ENCODE assay signal across 8 mouse cellular contexts in the genomic region with DNA sequence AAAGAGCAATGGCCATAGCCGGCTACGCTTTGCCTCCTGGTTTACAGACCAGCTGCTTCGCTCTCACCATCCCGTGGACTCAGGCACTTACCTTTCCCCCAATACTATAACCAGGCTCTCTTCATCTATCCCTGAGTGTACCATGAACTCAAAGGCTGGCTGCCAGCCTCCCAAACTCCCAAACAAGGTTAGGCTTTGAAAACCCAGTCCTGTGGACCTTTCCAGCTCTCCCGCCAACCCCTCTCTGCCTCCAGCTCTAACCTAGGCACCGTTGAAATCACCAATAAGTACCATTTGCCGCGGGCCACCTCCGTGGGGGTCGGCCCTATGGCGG. TPM values are rescaled to one million over a fixed set of nuclear protein-coding genes. Genes with fewer than 3 reads are reported as not detected.
A peak's percentile ranks its signal among the peaks of the same experiment; 100 is the strongest.
DNase-seq lines count a peak whose midpoint lies in the region; ATAC-seq and TF ChIP-seq lines count a peak whose summit lies in the region.

No protein-coding gene starts in this region.

- no peak for TF ChIP-seq POLR2A in liver, adult 2 months (IDR thresholded peaks at IDR 0.05; ENCODE audit: extremely low read depth, insufficient read depth, low read length)

- peak; percentile 79 for DNase-seq in liver, adult 2 months (ENCODE audit: extremely low read depth, low read depth, low spot score)
- DNase-seq in liver = no peak
- DNase-seq in frontal cortex, postnatal 25 days (ENCODE audit: low spot score in 2 of 2) = no peak
- DNase-seq in thymus, postnatal 10 days (ENCODE audit: low spot score in 2 of 2) = no peak
- no peak for DNase-seq in frontal cortex, adult 2 months (ENCODE audit: extremely low spot score in 1 of 2, low spot score in 1 of 2)

- no peak for TF ChIP-seq CTCF in liver, adult 2 months (IDR thresholded peaks at IDR 0.05; ENCODE audit: low read depth, low read length)

- 0 out of 2 replicates have a peak, but pooled peaks cover 3% of the 10 kb centered on the region for H3K9me3 ChIP-seq in embryonic facial prominence, embryonic 13.5 days
- no peaks in the 10 kb centered on the region for H3K9me3 ChIP-seq in kidney, embryonic 15.5 days (replicated peaks)
- no peaks in the 10 kb centered on the region for H3K9me3 ChIP-seq in neural tube, embryonic 13.5 days

- H3K4me2 ChIP-seq in embryonic facial prominence, embryonic 13.5 days = peak overlapping the region; percentile 92
- peak overlapping the region; percentile 81 for H3K4me2 ChIP-seq in kidney, embryonic 15.5 days
- H3K4me2 ChIP-seq in neural tube, embryonic 13.5 days = peak overlapping the region; percentile 100

- H3K4me1 ChIP-seq in liver, adult 2 months (ENCODE audit: control insufficient read depth, insufficient read depth, low read length) = peaks cover 26% of the 10 kb centered on the region
- H3K4me1 ChIP-seq in embryonic facial prominence, embryonic 13.5 days = peaks cover 47% of the 10 kb centered on the region
- peaks cover 47% of the 10 kb centered on the region for H3K4me1 ChIP-seq in kidney, embryonic 15.5 days
- peaks cover 60% of the 10 kb centered on the region for H3K4me1 ChIP-seq in neural tube, embryonic 13.5 days (replicated peaks)

- peak overlapping the region; percentile 95 for H3K4me3 ChIP-seq in liver, adult 2 months (ENCODE audit: insufficient read depth, low read depth, low read length)
- peak overlapping the region; percentile 100 for H3K4me3 ChIP-seq in embryonic facial prominence, embryonic 13.5 days
- peak overlapping the region; percentile 94 for H3K4me3 ChIP-seq in kidney, embryonic 15.5 days (replicated peaks)
- H3K4me3 ChIP-seq in neural tube, embryonic 13.5 days = peak overlapping the region; percentile 82

- peaks cover 42% of the 10 kb centered on the region for H3K79me2 ChIP-seq in liver, adult 2 months (ENCODE audit: control insufficient read depth, insufficient read depth, low read length)

- H3K27ac ChIP-seq in liver, adult 2 months (replicated peaks; ENCODE audit: insufficient read depth, low read depth, low read length) = peak overlapping the region; percentile 81
- peak overlapping the region; percentile 93 for H3K27ac ChIP-seq in embryonic facial prominence, embryonic 13.5 days
- peak overlapping the region; percentile 95 for H3K27ac ChIP-seq in kidney, embryonic 15.5 days
- peak overlapping the region; percentile 90 for H3K27ac ChIP-seq in neural tube, embryonic 13.5 days (replicated peaks)

- no peak for ATAC-seq in embryonic facial prominence, embryonic 13.5 days (ENCODE audit: insufficient number of reproducible peaks, insufficient read depth, low FRiP score, low TSS enrichment, low read depth)
- peak; percentile 9; the same call in 1 of the 2 replicates for ATAC-seq in kidney, embryonic 15.5 days (replicated peaks; ENCODE audit: low FRiP score)
- ATAC-seq in neural tube, embryonic 13.5 days (ENCODE audit: low read depth) = peak; percentile 0; the same call in 1 of the 2 replicates

- peaks cover 3% of the 10 kb centered on the region; the same call in 1 of the 2 replicates for H3K36me3 ChIP-seq in liver, adult 2 months (ENCODE audit: control insufficient read depth, insufficient read depth, low read length)
- peaks cover 29% of the 10 kb centered on the region for H3K36me3 ChIP-seq in embryonic facial prominence, embryonic 13.5 days
- H3K36me3 ChIP-seq in kidney, embryonic 15.5 days = peaks cover 37% of the 10 kb centered on the region
- H3K36me3 ChIP-seq in neural tube, embryonic 13.5 days = peaks cover 19% of the 10 kb centered on the region

- H3K27me3 ChIP-seq in liver, adult 2 months (ENCODE audit: control insufficient read depth, insufficient read depth, low read length) = no peaks in the 10 kb centered on the region
- H3K27me3 ChIP-seq in embryonic facial prominence, embryonic 13.5 days = no peaks in the 10 kb centered on the region
- no peaks in the 10 kb centered on the region for H3K27me3 ChIP-seq in kidney, embryonic 15.5 days
- H3K27me3 ChIP-seq in neural tube, embryonic 13.5 days = no peaks in the 10 kb centered on the region

- H3K9ac ChIP-seq in liver, adult 2 months (ENCODE audit: low read depth, low read length) = peak overlapping the region; percentile 97
- H3K9ac ChIP-seq in embryonic facial prominence, embryonic 13.5 days = peak overlapping the region; percentile 99
- H3K9ac ChIP-seq in kidney, embryonic 15.5 days = peak overlapping the region; percentile 88
- peak overlapping the region; percentile 90 for H3K9ac ChIP-seq in neural tube, embryonic 13.5 days

- under 1% methylated on average over 11 of the region's 11 CpGs for WGBS in liver, adult 2 months
- under 1% methylated on average over 11 of the region's 11 CpGs for WGBS in embryonic facial prominence, embryonic 13.5 days
- 1% methylated on average over 11 of the region's 11 CpGs for WGBS in kidney, embryonic 15.5 days
- WGBS in neural tube, embryonic 13.5 days = 2% methylated on average over 11 of the region's 11 CpGs

RNA-seq across cellular contexts. Expression of a gene that starts 1.5 kb away (rescaled TPM):
- total RNA-seq in liver, adult 2 months (2014; rRNA removed) = 25.0 and 25.6 TPM in 2 replicates
- 82.3 and 84.2 TPM in 2 replicates for polyA plus RNA-seq in liver, adult 2 months (2012; rRNA removed)
- 26.0 and 30.3 TPM in 2 replicates for polyA plus RNA-seq in embryonic facial prominence, embryonic 13.5 days (2015; fragmentation: Nextera tagmentation; extraction: Ambion mirVana)
- 21.3 and 24.4 TPM in 2 replicates for polyA plus RNA-seq in kidney, embryonic 15.5 days (2015; fragmentation: Nextera tagmentation; extraction: Ambion mirVana)
- 32.7 and 36.5 TPM in 2 replicates for polyA plus RNA-seq in neural tube, embryonic 13.5 days (2015; fragmentation: Nextera tagmentation; extraction: Ambion mirVana)
- polyA plus RNA-seq in frontal cortex, adult 2 months (2012; rRNA removed) = 131 and 146 TPM in 2 replicates

RNA-seq across cellular contexts. Expression of a gene that starts 15.7 kb away (rescaled TPM):
- total RNA-seq in liver, adult 2 months (2014; rRNA removed) = 0.40 and 0.83 TPM in 2 replicates
- polyA plus RNA-seq in liver, adult 2 months (2012; rRNA removed) = 0.93 and 1.3 TPM in 2 replicates
- 0.67 and 0.83 TPM in 2 replicates for polyA plus RNA-seq in embryonic facial prominence, embryonic 13.5 days (2015; fragmentation: Nextera tagmentation; extraction: Ambion mirVana)
- 0.55 and 0.66 TPM in 2 replicates for polyA plus RNA-seq in kidney, embryonic 15.5 days (2015; fragmentation: Nextera tagmentation; extraction: Ambion mirVana)
- 0.40 TPM in 1 of 2 replicates, not detected in the other for polyA plus RNA-seq in neural tube, embryonic 13.5 days (2015; fragmentation: Nextera tagmentation; extraction: Ambion mirVana)
- polyA plus RNA-seq in frontal cortex, adult 2 months (2012; rRNA removed) = 2.0 and 2.9 TPM in 2 replicates

RNA-seq across cellular contexts. Expression of a gene that starts 16.0 kb away (rescaled TPM):
- total RNA-seq in liver, adult 2 months (2014; rRNA removed) = 31.2 and 40.1 TPM in 2 replicates
- 60.2 and 61.6 TPM in 2 replicates for polyA plus RNA-seq in liver, adult 2 months (2012; rRNA removed)
- 169 and 174 TPM in 2 replicates for polyA plus RNA-seq in embryonic facial prominence, embryonic 13.5 days (2015; fragmentation: Nextera tagmentation; extraction: Ambion mirVana)
- 148 and 161 TPM in 2 replicates for polyA plus RNA-seq in kidney, embryonic 15.5 days (2015; fragmentation: Nextera tagmentation; extraction: Ambion mirVana)
- 153 and 159 TPM in 2 replicates for polyA plus RNA-seq in neural tube, embryonic 13.5 days (2015; fragmentation: Nextera tagmentation; extraction: Ambion mirVana)
- polyA plus RNA-seq in frontal cortex, adult 2 months (2012; rRNA removed) = 47.9 and 49.9 TPM in 2 replicates

RNA-seq across cellular contexts. Expression of a gene that starts 42.9 kb away (rescaled TPM):
- 4.9 and 5.3 TPM in 2 replicates for total RNA-seq in liver, adult 2 months (2014; rRNA removed)
- 18.0 and 24.8 TPM in 2 replicates for polyA plus RNA-seq in liver, adult 2 months (2012; rRNA removed)
- polyA plus RNA-seq in embryonic facial prominence, embryonic 13.5 days (2015; fragmentation: Nextera tagmentation; extraction: Ambion mirVana) = 61.2 and 73.9 TPM in 2 replicates
- 50.6 and 58.6 TPM in 2 replicates for polyA plus RNA-seq in kidney, embryonic 15.5 days (2015; fragmentation: Nextera tagmentation; extraction: Ambion mirVana)
- polyA plus RNA-seq in neural tube, embryonic 13.5 days (2015; fragmentation: Nextera tagmentation; extraction: Ambion mirVana) = 52.9 and 61.6 TPM in 2 replicates
- 152 and 164 TPM in 2 replicates for polyA plus RNA-seq in frontal cortex, adult 2 months (2012; rRNA removed)

RNA-seq across cellular contexts. Expression of a gene that starts 43.8 kb away (rescaled TPM):
- total RNA-seq in liver, adult 2 months (2014; rRNA removed) = not detected in 2 replicates
- not detected in 2 replicates for polyA plus RNA-seq in liver, adult 2 months (2012; rRNA removed)
- polyA plus RNA-seq in embryonic facial prominence, embryonic 13.5 days (2015; fragmentation: Nextera tagmentation; extraction: Ambion mirVana) = 0.08 and 0.15 TPM in 2 replicates
- polyA plus RNA-seq in kidney, embryonic 15.5 days (2015; fragmentation: Nextera tagmentation; extraction: Ambion mirVana) = 0.10 and 0.15 TPM in 2 replicates
- polyA plus RNA-seq in neural tube, embryonic 13.5 days (2015; fragmentation: Nextera tagmentation; extraction: Ambion mirVana) = 0.14 TPM in 1 of 2 replicates, not detected in the other
- polyA plus RNA-seq in frontal cortex, adult 2 months (2012; rRNA removed) = 1.0 and 1.4 TPM in 2 replicates
